Mouse (Mus musculus) midbrain, embryonic 10.5 days (tissue): ENCODE measurements around the gene Olfr1378. TPM values are rescaled to one million over a fixed set of nuclear protein-coding genes. Genes with fewer than 3 reads are reported as not detected.

ENCODE experiments used
- DNase-seq: peaks from one replicate; pipeline ENCODE4 v3.0.0-alpha.2; 2017; ENCODE audit warnings: low spot score
- H3K27ac ChIP-seq: fragments of 300-500 bp; sonication (generic); replicated peaks from 2 replicates; pipeline ENCODE4 v1.5.1; 2016; ENCODE audit warnings: mild to moderate bottlenecking
- H3K27me3 ChIP-seq: fragments of 300-500 bp; sonication (generic); 2 replicates; pipeline ENCODE4 v1.6.1; 2016; ENCODE audit warnings: low read depth, mild to moderate bottlenecking; ENCODE audit not compliant: poor library complexity, severe bottlenecking
- H3K36me3 ChIP-seq: fragments of 300-500 bp; sonication (generic); 2 replicates; pipeline ENCODE4 v1.6.1; 2016; ENCODE audit warnings: mild to moderate bottlenecking, moderate library complexity
- H3K4me1 ChIP-seq: fragments of 300-500 bp; sonication (generic); 2 replicates; pipeline ENCODE4 v1.6.1; 2016
- H3K4me3 ChIP-seq: fragments of 300-500 bp; sonication (generic); 2 replicates; pipeline ENCODE4 v1.5.1; 2016; ENCODE audit warnings: mild to moderate bottlenecking, moderate library complexity
- H3K9me3 ChIP-seq: fragments of 300-500 bp; sonication (generic); replicated peaks from 2 replicates; pipeline ENCODE4 v1.6.1; 2016; ENCODE audit warnings: mild to moderate bottlenecking
- WGBS: fragments of 180-500 bp; shearing (Covaris S2); methylation state at CpG from one replicate; pipeline ENCODE4 v1.1.7; 2016; 5-methylcytosine and 5-hydroxymethylcytosine counted together
- polyA plus RNA-seq: library from polyadenylated mRNA; unstranded; fragments of >200 nt; fragmentation: Nextera tagmentation; extraction: Ambion mirVana; gene quantifications from 2 replicates; pipeline ENCODE4 v1.2.1, GENCODE M21; 2016

Olfr1378 gene
- not detected in 2 replicates for polyA plus RNA-seq

- no peak for DNase-seq
Observed at GRCm38 (mm10) chr11:50966230-50966629, at the start of gene Olfr1378. Olfr1378 (plus strand) TSS chr11:50966530.

DNA sequence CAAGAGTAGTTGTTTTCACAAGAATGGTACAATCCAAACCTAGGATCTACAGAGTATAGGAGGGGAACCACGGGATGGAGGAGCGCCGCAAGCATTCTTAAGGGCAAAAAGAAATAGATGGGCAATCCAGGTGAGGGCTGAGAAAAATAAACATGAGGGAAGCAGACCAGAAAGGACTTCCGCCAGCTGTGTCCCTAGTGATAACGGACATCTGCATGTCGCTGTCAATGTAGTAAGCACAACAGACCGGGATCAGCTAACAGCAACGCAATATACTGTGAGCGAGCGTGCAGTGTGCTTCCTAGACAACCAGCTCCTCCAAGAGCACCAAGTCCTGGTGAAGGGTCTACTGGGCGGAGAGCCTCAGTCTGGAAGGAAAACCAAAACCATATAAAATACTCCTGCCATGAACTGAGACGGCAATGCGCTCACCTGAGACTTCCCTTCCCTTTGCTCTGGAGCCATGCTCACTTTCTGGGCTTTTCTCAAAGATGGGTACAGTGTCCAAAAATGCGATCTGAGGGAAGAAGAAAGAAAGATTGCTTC lies 35.8 kb upstream of the Olfr1378 start:
- no peak for DNase-seq
- Histone ChIP-seq H3K27ac (peak overlapping the region; percentile 87), H3K27me3 (peaks cover 18% of the 10 kb centered on the region), H3K36me3 (no peaks in the 10 kb centered on the region), H3K4me1 (peaks cover 18% of the 10 kb centered on the region), H3K9me3 (no peaks in the 10 kb centered on the region), H3K4me3 (peak overlapping the region; percentile 69)
- 34% methylated on average over 14 of the region's 14 CpGs for WGBS

More at GRCm38 (mm10) chr11:50966230-50966629, at the start of gene Olfr1378:
- Histone ChIP-seq H3K27ac (no peak within 1 kb of the TSS), H3K9me3 (no peaks in the 10 kb centered on the region), H3K36me3 (no peaks in the 10 kb centered on the region), H3K27me3 (no peaks in the 10 kb centered on the region), H3K4me1 (peaks cover 4% of the 10 kb centered on the region), H3K4me3 (no peak within 1 kb of the TSS)
- 91% methylated on average over 11 of the region's 11 CpGs for WGBS

DNA sequence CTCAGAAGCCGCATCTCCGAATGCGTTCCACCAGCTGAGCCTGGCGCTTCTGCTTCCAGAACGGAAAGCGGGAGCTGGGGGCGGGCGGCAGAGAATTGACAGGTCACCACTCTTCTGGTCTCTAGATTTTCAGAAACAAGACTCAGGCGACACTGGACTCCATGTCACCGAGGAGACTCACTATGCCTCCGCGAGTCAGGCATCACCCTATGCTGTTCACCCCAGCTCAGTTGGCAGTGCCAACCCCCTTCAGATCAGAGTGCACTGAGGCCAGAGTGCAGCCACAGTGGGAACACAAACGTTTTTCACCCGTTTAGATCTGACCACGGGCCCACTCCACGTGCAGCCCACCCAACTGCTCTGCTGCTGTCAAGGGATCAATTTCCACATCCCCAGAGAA lies 35.3 kb upstream of the Olfr1378 start:
- H3K4me1 ChIP-seq, result peaks cover 18% of the 10 kb centered on the region
- H3K9me3 ChIP-seq, result no peaks in the 10 kb centered on the region
- H3K27ac ChIP-seq, result peak overlapping the region; percentile 87
- peaks cover 18% of the 10 kb centered on the region for H3K27me3 ChIP-seq
- no peak for DNase-seq
- WGBS, result 4% methylated on average over 16 of the region's 16 CpGs
- no peaks in the 10 kb centered on the region for H3K36me3 ChIP-seq
- H3K4me3 ChIP-seq, result peak overlapping the region; percentile 69

- Histone ChIP-seq H3K9me3 (no peaks in the 10 kb centered on the region), H3K27me3 (peaks cover 18% of the 10 kb centered on the region), H3K27ac (peak within 1 kb of the TSS; percentile 87), H3K36me3 (no peaks in the 10 kb centered on the region), H3K4me3 (peak within 1 kb of the TSS; percentile 69), H3K4me1 (peaks cover 18% of the 10 kb centered on the region)
- WGBS, result under 1% methylated on average over 18 of the region's 18 CpGs
- peak; percentile 91 for DNase-seq
Observed at GRCm38 (mm10) chr11:50931451-50931866, 34.9 kb upstream of the Olfr1378 start, which contains the start of gene Zfp354b. Zfp354b (minus strand) TSS chr11:50931633.

DNA sequence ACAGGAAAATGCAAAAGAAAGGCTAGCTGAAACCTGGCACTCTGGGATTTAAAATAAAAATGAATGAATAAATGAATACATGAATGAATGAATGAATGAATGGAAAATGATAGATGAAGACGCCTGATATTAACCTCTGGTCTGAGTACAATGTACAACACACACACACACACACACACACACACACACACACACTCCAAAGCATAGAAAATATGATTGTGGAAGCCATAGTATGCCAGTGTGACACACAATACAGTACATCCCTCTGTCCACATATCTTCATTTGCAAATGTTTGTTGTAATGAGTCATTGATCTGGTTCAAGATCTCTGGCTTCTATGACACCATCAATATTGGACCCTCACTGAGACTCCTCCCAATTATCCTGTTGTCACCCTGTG lies 34.3 kb upstream of the Olfr1378 start:
- 85% methylated on average over 1 of the region's 1 CpGs for WGBS
- Histone ChIP-seq H3K27me3 (peaks cover 18% of the 10 kb centered on the region), H3K36me3 (no peaks in the 10 kb centered on the region), H3K27ac (peak overlapping the region; percentile 87), H3K4me1 (peaks cover 18% of the 10 kb centered on the region), H3K4me3 (peak overlapping the region; percentile 69), H3K9me3 (no peaks in the 10 kb centered on the region)
- no peak for DNase-seq

- no peaks in the 10 kb centered on the region for H3K36me3 ChIP-seq
- no peaks in the 10 kb centered on the region for H3K9me3 ChIP-seq
- no peak overlapping the region for H3K27ac ChIP-seq
- H3K27me3 ChIP-seq, result no peaks in the 10 kb centered on the region
- 86% methylated on average over 8 of the region's 8 CpGs for WGBS
- DNase-seq, result no peak
- no peaks in the 10 kb centered on the region for H3K4me1 ChIP-seq
- H3K4me3 ChIP-seq, result no peak overlapping the region
Observed at GRCm38 (mm10) chr11:50938435-50938834, 27.9 kb upstream of the Olfr1378 start.

DNA sequence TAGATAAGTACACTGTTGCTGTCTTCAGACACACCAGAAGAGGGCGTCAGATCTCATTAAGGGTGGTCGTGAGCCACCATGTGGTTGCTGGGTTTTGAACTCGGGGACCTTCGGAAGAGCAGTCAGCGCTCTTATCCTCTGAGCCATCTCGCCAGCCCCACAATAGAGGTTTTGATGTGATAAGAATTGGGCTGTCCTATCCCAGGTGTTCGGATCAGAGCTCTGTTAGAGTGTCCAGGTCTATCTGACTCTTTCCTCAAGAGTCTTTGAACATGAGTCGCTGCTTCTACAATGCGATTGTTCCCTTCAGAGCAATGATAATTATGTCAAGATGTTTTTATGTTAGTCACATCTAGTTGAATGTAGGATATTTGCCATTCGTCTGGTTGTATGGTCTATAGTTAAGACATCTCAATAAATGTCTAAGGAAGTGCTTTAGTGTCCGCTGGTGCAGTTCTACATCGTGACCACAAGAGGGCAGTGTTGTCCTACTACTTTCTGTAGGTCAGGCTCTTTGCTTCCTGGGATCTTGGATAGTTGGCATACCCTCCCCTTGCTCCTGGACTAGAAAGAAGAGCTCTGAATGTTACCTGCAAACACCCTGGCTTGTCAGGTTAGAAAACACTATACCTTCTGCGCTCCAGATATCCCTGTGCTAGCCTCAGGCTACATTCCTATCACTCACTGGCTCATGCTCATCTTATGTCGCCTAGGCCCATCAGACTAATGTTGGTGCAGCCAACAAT lies 26.5 kb upstream of the Olfr1378 start:
- Histone ChIP-seq H3K4me1 (no peaks in the 10 kb centered on the region), H3K4me3 (no peak overlapping the region), H3K27ac (no peak overlapping the region), H3K36me3 (no peaks in the 10 kb centered on the region), H3K9me3 (no peaks in the 10 kb centered on the region), H3K27me3 (no peaks in the 10 kb centered on the region)
- DNase-seq, result peak; percentile 40
- whole genome bisulfite sequencing, result 34% methylated on average over 14 of the region's 14 CpGs

GRCm38 (mm10) chr11:50942386-50942785 lies 23.9 kb upstream of the Olfr1378 start:
- 69% methylated on average over 12 of the region's 12 CpGs for WGBS
- no peak for DNase-seq
- Histone ChIP-seq H3K27me3 (no peaks in the 10 kb centered on the region), H3K9me3 (no peaks in the 10 kb centered on the region), H3K4me3 (no peak overlapping the region), H3K27ac (no peak overlapping the region), H3K36me3 (no peaks in the 10 kb centered on the region), H3K4me1 (no peaks in the 10 kb centered on the region)

- WGBS, result 81% methylated on average over 14 of the region's 14 CpGs
- H3K36me3 ChIP-seq, result no peaks in the 10 kb centered on the region
- no peak within 1 kb of the TSS for H3K27ac ChIP-seq
- no peaks in the 10 kb centered on the region for H3K9me3 ChIP-seq
- H3K27me3 ChIP-seq, result no peaks in the 10 kb centered on the region
- no peaks in the 10 kb centered on the region for H3K4me1 ChIP-seq
- no peak for DNase-seq
- no peak within 1 kb of the TSS for H3K4me3 ChIP-seq
Observed at GRCm38 (mm10) chr11:50943506-50943905, 22.8 kb upstream of the Olfr1378 start, which contains the start of gene 4933414I15Rik. 4933414I15Rik (minus strand) TSS chr11:50943765.

DNA sequence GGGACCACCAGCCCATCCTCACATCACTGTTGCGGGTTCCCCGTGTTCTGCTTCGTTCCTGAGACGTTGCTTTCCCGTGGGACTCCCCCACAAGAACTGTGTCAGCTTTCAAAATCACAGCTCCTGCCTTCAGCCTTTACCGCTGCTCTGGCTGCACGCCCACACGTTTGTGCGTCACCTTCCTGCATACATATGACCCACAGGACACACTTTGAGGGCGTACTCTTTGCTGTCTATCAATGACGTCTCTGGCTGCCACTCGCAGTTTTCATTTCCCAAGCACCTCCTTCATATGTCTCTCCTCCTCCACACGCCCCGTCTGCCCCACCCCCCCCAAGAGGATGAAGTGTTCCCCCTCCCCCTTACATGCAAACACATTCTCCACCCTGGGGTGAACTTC lies 14.0 kb upstream of the Olfr1378 start:
- Histone ChIP-seq H3K27ac (no peak overlapping the region), H3K36me3 (no peaks in the 10 kb centered on the region), H3K9me3 (no peaks in the 10 kb centered on the region), H3K4me3 (no peak overlapping the region), H3K27me3 (peaks cover 5% of the 10 kb centered on the region; the same call in 1 of the 2 replicates), H3K4me1 (no peaks in the 10 kb centered on the region)
- WGBS, result 84% methylated on average over 14 of the region's 14 CpGs
- no peak for DNase-seq

DNA sequence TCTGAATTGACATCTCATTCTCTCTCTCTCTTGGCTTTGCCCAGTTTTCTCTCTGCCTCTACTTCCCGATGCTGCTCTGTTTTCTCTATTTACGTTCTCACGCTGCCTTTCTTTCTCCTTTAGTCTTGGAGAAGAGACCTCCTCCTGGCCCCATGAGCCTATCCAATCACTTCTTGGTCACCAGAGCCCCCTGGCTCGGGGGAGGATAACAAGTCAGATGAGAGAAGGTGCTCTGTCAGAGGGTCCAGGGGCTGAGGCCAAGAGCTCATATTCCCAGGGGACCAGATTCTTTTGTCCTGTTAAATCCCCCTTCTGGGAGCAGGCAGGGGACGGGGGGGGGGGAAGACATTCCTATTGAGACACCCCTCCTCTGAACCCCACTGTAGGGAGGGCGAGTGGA lies 12.7 kb upstream of the Olfr1378 start, which contains the start of gene Prop1:
Gene Prop1 (minus strand): TSS at position 101 of the 400 bp plus-strand sequence.
- DNase-seq, result no peak
- WGBS, result 68% methylated on average over 6 of the region's 6 CpGs
- no peaks in the 10 kb centered on the region for H3K4me1 ChIP-seq
- H3K4me3 ChIP-seq, result no peak within 1 kb of the TSS
- H3K27me3 ChIP-seq, result peaks cover 5% of the 10 kb centered on the region; the same call in 1 of the 2 replicates
- no peaks in the 10 kb centered on the region for H3K9me3 ChIP-seq
- H3K27ac ChIP-seq, result no peak within 1 kb of the TSS
- no peaks in the 10 kb centered on the region for H3K36me3 ChIP-seq

DNA sequence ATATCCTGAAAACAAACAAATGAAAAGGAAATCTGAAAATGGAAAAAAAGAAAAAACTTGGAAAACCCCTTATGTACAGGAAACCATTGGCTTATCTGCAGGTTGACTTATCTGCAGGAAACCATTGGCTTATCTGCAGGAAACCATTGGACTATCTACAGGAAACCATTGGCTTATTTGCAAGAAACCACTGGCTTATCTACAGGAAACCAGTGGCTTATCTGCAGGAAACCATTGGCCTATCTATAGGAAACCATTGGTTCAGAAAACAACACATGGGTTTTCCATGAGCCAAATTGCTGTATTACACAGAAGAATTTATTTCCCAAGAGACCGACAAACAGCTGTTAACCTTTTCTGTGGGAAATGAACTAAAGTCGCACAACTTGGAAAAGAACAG lies 1.4 kb upstream of the Olfr1378 start:
- H3K4me1 ChIP-seq, result peaks cover 4% of the 10 kb centered on the region
- no peak for DNase-seq
- no peak overlapping the region for H3K27ac ChIP-seq
- H3K36me3 ChIP-seq, result no peaks in the 10 kb centered on the region
- no peak overlapping the region for H3K4me3 ChIP-seq
- no peaks in the 10 kb centered on the region for H3K27me3 ChIP-seq
- 88% methylated on average over 2 of the region's 2 CpGs for WGBS
- no peaks in the 10 kb centered on the region for H3K9me3 ChIP-seq

- H3K9me3 ChIP-seq, result no peaks in the 10 kb centered on the region
- no peaks in the 10 kb centered on the region for H3K27me3 ChIP-seq
- WGBS, result 65% methylated on average over 4 of the region's 4 CpGs
- no peak overlapping the region for H3K27ac ChIP-seq
- no peaks in the 10 kb centered on the region for H3K36me3 ChIP-seq
- H3K4me1 ChIP-seq, result no peaks in the 10 kb centered on the region
- DNase-seq, result no peak
- H3K4me3 ChIP-seq, result no peak overlapping the region
Observed at GRCm38 (mm10) chr11:50977216-50977615, 10.9 kb downstream of the Olfr1378 start.
